Mouse (Mus musculus): ENCODE results near the gene Homer2.

The Homer2 gene

GRCm38 (mm10) chr7:81560101-81561049 lies 147.0 kb downstream of the Homer2 start:
- no peak for DNase-seq (ENCODE audit: low read depth, low spot score)

GRCm38 (mm10) chr7:81559231-81559980 lies 147.9 kb downstream of the Homer2 start:
- DNase-seq (ENCODE audit: low read depth, low spot score) = no peak

- no peak for DNase-seq (ENCODE audit: low read depth, low spot score)
Observed at GRCm38 (mm10) chr7:81557985-81558360, 149.4 kb downstream of the Homer2 start.

DNA sequence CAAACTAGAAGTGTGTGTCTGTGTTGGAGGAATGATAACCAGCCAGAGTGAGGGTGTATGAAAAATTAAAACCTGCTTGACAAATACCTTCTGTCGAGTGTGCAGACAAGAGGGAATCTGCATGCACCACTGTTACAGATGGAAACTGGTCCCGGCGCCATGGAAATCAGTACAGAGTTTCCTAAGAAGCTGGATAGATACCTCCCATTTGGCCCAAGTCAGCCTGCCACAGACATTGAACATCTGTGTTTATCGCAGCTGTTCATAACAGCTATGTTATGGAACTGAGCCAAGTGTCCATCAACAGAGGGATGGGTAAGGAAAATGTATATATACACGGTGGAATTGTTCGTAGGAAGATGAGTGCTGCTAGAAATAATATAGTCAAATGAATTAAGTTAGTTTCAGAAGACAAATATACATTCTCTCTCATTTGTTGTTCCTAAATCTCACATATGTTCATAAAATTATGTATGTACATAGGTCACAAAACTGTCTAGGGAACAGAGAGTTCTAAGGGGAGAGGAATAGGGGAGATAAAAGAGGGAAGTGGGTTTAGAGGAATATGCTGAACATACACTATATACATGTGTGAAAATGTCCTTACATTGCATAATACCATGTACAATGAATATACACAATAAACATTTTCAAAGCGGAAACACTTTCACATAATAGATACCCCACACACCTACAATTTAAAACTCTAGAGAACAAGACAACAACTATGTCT lies 149.9 kb downstream of the Homer2 start:
- DNase-seq (ENCODE audit: low read depth, low spot score) = no peak

- no peak for DNase-seq (ENCODE audit: low read depth, low spot score)
Observed at GRCm38 (mm10) chr7:81556839-81557238, 150.5 kb downstream of the Homer2 start.

DNA sequence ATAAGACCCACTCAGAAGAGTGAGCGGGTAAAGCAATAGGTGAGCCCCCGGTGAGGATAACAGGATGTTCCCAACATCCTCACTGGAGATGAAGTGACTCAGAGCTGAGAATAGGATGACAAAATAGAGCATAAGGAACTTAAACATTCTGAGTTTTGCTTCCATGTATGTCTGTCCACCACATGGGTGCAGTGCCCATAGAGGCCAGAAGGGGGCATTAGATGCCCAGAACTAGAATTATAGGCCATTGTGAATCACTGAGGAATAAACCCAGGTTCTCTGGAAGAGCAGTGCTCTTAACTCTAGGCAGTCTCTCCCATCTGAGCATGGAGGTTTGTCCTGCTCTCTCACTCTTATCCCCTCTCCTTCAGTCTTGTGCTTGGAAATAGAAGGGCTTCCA lies 153.0 kb downstream of the Homer2 start:
- no peak for DNase-seq (ENCODE audit: low read depth, low spot score)

- DNase-seq (ENCODE audit: low read depth, low spot score) = no peak
Observed at GRCm38 (mm10) chr7:81553589-81553988, 153.7 kb downstream of the Homer2 start.
